Mouse (Mus musculus) fibroblast of lung, adult 2 months (primary cell): Measurements from ENCODE around the gene Srek1ip1.

Experiments used
- DNase-seq: peaks from one replicate; pipeline ENCODE4 v3.0.0-alpha.2; 2011; ENCODE audit warnings: low read depth

Gene Srek1ip1

DNA sequence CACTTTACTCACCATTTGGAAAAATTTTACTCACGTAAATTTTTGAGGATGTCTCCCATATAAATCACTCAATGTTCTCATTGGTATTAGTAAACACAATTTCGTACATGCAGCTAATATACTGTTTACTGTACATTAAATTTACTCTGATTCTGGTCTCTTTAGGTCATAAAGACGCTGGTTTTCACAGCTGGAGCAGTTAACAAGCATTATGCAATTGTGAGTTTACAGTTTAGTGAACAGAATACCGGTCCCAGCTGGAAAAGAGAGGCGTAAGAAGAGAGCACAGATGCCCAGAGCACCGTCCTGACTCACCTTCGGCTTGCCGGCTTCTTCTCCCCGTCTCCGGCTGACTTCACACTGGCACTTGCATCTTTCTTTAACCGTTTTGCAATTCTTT lies at the start of gene Srek1ip1:
TSS of gene Srek1ip1 (plus strand) at position 301 of the 400 bp plus-strand sequence.
- DNase-seq: no peak

DNA sequence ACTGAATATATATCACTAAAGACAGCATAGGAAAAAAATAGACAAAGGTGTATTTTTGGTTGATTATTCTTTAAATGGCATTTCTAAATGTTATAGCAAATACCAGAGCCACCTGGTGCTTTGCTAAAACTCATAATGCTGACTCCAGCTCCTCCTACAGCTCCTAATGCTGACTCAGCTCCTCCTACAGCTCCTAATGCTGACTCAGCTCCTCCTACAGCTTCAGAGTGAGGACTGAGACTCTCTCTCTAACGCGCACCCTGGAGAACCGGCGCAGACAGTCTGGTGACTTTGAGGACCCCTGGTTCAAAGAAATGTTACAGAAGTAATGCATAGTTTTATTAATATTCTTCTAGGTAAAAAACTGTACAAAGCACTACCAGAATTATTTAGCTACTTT lies 49.4 kb upstream of the Srek1ip1 start:
- no peak for DNase-seq

DNA sequence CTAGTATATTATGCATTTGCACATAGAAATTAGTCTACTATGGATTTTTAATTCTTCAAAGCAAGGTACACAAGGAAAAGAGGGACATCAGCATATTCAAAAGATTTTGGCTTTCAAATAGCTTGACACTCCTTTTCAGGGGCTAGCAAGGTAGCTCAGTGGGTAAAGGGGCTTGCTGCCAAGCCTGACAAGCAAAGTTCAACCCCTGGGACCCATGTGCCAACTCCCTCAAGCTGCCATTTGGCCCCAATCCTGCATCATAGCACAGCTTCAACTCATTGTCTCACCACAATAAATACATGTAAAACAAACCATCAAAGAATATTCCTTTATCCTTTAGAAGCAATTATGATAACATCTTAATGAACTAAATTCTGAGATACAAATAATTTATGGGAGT lies 45.3 kb upstream of the Srek1ip1 start:
- no peak for DNase-seq

DNA sequence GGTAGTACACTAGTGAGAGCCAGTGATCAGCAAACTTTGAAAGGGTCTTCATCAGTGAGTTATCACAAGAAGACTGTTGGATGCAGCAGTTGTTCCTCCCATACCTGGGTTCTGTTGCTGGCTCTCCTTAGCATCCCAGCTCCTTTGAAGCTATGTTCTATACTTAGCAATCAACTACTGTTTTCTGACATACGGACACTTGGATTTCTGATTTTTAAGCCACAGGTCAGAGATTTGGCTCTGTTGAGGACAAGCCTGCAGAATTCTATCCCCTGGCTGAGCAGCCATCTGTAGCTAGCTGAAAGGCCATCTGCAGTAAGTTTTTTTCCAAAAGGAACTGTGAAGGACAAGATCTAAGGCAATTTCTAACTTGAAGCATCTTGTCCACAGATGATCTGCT lies 32.9 kb upstream of the Srek1ip1 start:
- no peak for DNase-seq

DNA sequence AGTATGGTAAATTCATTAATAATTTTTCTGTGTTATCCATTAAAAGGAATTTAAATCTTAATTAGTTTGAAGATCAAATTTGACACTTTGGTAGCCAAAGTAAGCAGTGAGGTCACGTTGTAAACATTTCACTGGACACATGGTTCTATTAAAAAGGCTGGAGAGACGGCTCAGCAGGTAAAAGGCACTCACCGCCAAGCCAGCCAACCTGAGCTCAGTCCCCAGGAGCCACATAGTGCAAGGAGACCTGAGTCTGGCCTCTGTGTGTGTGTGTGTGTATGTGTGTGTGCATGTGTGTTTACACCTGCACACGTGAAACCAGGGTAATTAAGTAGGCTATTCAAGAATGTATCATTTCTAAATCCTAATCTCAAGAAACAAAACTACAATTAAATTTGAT lies 29.9 kb upstream of the Srek1ip1 start:
- no peak for DNase-seq

DNA sequence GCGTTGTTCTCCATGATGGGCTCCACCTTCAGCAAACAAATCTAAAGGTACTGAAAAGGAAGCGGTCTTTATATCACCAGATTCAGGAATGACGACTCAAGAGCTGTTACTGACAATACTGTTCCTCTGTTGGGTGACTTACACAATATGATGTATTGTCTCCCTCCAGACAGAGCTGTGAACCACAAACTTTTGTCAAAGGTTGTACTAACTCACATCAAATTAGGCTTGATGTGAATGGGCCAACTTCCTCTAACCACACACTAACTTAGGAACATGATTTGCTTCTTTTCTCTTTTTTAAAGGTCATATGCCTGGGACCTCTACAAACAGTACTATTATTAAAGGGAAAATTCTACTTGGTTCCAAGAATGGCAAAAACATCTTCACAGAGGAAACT lies 29.1 kb upstream of the Srek1ip1 start:
- peak; percentile 12 for DNase-seq

DNA sequence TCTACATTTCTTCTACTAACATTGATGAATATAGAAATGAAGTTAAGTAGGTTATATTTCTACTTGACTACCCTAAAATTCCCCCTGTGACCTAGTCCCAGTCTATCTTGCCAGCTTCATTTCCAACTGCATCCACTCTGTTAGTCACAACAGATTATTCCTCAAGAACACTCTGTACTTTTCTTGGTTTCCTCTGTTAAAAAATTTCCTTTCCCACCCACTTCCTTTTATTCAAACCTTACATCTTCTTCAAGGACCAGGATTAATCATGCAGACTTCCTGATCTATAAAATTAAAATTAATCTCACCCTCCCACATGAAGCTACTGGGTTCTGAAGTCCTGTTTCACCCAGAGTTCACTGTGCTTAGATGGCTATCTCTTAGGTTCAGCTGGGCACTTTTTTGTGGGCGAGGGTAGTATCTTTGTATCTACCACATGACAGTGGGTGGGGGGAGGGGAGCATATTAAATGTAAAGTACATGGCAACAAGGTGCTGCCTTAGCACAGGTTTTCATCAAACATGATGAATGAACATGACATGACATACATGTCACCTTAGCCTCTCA lies 13.1 kb upstream of the Srek1ip1 start:
- no peak for DNase-seq

DNA sequence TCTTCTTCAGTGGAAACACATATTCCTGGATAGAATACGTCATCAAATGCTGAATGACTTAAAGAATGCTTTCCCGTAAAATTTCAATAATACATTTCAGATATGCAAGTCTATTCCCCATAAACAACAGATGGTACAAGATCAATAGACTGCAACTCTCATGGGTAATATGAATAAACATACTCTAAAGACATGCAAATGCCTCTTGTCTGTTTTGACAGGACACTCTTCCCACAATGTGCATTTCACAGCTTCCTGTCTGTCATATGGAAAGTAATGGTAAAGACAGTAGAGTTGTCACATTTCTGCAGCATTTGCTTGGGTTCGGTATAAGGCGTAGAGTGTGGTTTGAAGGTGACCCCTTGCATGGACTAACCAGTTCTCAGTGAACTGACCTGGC lies 5.0 kb upstream of the Srek1ip1 start:
- no peak for DNase-seq

DNA sequence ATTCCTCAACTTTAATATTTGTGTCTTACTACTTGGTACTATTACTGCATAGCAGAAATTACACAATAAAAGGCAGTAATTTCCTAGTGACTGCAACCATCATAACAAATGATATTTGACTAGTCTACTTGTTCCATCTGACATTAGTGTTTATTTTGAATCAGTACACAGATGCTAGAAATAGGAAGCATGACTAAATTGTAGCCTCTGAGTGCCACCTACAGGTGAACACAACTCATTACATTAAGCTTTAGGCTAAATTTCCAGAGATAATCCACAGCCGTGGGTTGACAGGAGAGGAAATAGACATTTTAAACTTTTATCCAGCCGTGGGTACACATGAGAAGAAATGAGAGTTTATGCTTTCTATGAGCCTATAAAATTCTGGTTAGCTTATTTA lies 2.6 kb upstream of the Srek1ip1 start:
- DNase-seq: peak; percentile 23

DNA sequence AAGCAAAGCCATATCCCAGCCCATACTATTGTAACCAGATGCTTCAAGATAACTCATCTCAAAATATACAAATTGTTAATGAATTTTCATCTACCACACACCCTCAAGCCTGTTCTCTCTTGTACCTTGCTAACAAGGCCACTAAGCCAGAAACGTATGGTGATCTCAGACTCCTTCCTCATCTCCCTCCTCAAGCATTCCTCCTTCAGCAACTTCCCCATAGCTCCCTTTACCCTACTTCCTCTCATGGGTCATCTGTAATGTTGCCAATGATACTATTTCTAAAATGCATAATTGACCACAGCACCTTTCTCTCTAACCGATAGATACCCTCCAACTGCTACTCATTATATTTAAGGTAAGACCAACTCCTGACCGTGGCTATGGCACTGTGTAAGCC lies 2.1 kb downstream of the Srek1ip1 start:
- no peak for DNase-seq

DNA sequence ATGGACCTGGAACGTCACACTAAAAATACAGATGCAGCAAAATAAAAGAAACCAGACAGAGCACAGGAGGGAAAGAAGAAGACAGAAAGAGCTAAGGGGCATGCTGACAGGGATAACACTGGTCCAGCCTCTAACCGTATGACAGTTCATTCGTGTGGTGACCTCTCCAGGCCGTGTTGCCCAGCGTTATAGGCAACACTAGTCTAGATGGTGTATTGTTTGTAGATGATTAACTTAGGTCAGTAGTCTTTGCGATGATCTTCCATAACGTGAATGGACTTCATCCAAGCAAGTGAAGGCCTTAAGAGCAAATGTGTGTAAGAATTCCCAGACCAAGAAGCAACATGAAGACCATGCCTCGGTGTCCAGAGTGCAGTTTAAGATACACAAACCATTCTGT lies 6.8 kb downstream of the Srek1ip1 start:
- DNase-seq: no peak

DNA sequence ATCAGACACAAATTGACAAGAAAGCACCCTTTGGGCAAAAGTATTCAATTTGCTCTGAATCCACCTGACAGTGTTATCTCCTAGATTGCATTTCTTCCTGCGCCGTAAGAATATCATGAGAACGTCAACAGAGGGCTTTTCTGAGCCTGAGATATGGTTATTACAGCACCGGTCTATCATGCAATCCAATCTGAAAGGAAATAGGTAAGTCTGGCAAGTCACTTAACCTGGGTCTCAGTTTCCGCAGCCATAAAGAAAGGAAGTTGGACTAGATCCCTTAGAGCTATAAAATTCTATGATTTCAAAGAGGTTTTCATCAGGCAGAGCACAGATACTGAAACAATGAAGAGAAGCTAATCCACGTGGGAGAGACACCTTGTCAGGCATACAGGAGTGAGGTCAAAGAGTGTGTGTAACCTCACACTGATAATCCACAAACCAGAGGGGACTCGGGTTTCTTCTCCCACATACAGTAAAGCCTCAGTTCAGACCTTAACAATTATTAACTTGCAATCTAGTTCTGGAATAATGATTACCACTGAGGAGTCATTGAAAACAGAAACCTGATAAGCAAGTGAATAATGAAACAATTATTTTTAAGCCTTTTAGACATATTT lies 7.4 kb downstream of the Srek1ip1 start:
- DNase-seq: no peak

DNA sequence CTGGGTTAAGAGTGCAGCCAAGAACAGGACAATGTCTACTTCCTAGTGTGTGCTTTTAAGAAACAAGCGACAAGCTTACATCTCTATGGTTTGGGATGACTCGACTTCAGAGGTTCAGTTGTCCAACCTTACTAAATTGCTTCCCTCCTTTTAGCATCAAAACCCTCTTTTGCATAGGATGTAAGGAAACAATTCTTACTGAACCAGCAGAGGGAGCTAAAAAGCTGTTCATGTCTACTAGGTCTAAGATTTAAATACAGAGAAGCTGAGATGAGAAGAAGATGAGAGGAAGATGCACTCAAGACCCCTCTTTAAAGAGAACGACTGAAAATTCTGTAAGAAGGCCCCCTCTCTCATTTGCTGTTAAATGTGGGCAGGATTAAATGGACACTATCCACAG lies 13.4 kb downstream of the Srek1ip1 start:
- DNase-seq: no peak

DNA sequence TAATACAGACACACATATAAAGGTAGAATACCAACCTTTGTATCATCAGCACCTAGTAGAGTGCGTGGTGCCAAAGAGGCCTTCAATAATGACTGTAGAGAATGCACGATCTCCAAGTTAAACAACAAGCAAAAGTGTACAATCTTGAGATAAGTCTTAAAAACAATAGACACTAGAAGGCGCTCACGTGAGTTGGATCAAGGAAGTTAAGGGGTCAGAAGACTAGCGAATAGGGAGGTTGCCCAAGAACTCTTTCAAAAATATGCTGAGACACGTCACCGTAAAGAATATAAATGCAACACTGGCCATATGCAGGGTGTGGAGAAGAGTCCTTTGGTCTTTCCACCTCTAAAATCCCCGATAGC lies 24.0 kb downstream of the Srek1ip1 start:
- DNase-seq: no peak

DNA sequence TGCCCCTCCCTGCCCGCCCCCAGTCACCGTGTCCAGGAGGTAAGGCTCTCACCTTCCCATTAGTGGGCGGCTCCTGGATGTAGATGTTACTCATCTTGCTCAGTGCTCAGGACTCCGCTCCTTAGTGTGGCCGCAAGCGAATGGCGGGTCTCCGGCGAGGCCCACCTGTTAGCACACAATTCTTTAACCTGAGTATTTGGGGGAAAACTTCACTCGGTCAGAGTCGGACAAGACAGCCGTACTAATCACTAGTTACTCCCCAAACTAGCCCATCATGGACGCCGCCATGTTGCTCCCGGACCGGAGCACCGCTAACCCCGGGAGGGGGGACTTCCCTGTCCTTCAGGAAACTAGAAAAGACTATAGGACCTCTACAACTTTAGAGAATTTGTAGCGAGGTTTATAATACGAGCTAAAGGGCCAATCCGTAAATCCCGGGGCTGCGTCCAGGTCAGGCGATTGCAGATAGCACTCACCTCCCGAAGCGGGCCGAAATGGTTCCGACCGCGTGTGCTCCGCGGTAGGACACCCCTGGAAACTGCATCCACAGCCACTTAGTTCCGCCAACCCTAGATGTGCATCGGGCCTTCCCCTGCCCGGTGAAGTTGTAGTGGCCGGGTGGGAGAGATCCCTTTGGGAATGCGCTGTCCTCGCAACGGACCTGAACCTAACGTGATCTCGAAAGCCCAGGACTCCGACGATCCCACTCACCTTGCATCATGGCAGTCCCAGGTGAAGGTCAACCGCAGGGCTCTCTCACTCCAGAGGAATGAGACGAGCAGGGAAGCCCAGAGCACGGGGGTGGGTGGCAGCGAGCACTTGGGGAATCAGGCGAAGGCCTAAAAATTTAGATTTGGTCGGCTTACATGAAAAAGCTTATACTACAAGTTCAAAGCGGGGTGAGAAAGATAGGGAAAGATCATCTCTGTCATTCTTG lies 24.6 kb downstream of the Srek1ip1 start, which contains the start of gene Cwc27:
TSS of gene Cwc27 (minus strand) at position 508 of the 937 bp plus-strand sequence.
- peak; percentile 53 for DNase-seq

DNA sequence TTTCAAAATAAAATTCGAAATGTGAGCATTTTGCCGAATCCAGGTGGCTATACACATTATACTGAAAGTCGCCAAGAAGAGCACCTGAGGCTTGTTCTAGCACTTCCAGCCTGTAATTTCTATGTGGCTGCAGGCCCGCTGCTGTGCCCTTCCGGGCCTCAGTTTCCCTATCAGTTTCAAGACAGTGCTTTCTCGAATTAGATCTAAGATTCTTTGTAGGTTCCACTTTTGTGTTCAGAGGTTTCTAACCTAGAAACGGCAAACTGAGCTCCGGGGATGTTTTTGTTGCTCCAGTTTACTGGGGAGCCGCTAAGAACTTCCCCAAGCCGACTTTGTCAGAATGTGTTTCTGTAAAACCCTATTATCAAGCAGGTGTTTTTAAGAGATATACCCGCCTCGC lies 25.4 kb downstream of the Srek1ip1 start:
- DNase-seq: no peak

DNA sequence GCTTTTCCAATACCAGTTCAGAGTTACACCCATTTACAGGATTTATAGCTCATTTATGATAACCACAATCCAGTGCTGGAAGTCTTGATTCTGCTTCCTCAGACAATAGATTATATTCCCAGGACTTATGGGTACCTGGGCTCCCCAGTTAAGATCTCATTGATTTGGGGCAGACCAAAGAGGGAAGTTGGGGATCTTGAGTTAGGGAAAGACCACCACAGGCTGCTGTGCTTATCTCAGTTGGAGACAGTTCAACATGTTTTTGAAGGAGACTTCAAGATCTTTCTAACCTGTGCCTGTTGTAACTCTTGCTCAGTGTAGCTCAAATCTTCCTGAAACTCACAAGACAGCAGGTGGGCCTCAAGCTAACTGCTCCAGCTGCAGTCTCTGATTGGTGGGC lies 28.9 kb downstream of the Srek1ip1 start:
- DNase-seq: no peak

DNA sequence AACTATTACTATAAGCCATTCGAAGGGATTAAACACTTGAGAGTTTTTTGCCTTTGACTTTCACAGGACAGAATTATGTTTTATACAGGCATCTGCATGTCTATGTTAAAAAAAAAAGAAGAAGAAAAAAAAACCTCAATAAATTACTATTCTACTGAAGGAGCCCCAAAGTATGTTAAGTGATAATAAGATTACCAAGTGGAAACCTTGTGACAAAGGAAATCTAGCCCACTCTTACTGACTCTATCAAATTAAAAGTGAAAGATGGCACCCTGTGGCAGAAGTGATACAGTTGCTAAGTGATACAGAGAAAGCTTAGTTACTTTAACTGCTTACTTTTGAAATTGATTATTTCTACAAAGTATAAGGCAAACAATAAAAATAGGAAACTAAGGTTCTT lies 29.6 kb downstream of the Srek1ip1 start:
- no peak for DNase-seq

DNA sequence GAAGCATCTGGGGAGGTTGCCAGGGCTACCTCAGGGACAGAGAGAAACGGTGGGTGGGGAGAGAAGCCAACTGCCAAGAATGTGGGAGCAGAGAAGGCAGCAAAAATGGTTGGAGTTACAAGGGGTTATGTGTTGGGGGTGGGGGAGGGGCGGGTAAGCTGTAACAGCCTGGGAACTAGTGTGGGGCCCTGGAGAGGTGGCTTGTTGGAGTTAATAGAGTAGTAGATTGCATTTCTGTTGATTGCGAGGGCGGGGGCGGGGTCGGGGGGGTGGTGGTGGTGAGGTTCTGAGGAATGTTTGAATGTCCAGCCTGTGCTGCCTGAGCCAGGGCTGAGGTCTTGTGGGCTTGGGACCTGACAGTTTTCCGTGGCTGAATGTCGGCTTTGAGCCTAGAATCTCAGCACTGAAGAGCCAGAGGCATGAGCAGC lies 30.1 kb downstream of the Srek1ip1 start:
- peak; percentile 24 for DNase-seq

DNA sequence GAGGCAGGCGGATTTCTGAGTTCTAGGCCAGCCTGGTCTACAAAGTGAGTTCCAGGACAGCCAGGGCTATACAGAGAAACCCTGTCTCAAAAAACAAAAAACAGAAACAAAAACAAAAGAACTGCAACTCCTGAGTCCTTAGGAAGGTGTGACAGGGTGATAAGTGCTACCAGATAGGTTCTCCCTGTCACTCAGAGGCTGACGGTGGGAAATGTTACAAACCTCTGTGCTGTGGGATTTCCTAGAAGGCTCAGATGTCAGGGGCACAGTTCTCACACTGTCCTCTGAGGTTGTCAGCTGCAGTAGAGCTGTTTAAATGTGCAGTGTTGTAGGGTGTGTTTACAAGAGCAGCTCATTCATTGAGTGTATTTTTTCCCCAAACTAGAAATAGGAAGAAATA lies 33.2 kb downstream of the Srek1ip1 start:
- DNase-seq: no peak

DNA sequence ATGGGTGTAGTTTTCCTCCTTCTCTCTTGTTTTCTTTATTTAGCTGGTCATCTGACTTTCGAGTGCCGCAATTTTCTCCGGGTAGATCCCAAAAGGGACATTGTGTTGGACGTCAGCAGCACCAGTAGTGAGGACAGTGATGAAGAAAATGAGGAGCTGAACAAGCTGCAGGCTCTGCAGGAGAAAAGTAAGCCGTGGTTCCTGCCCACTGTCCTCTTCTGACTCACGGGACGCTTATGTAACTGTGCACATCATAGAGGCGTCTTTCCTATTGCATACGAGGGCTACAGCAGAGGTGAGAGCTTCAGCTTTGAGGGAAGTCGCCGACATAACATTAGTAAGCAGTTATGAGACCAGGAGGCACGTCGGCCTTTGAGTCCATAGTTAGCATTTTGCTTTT lies 40.5 kb downstream of the Srek1ip1 start:
- no peak for DNase-seq

DNA sequence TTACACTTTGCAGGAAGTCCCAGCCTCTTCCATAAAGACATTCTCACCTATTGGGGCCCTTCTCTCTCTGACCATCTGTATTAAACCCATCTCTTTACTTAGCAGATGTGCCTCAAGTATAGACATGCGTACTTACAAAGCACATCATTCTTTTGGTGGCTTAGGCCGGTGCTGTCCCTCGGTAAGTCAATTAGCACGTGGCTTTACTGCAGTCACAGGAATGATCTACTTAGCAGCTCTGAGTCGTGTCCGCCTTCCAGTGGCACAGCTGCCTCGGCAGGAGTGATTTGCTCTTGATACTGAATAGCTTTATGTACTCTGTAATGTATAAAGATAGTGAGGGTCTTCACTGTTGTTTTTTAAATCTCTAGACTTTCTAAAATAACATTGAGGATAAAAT lies 45.3 kb downstream of the Srek1ip1 start:
- no peak for DNase-seq

DNA sequence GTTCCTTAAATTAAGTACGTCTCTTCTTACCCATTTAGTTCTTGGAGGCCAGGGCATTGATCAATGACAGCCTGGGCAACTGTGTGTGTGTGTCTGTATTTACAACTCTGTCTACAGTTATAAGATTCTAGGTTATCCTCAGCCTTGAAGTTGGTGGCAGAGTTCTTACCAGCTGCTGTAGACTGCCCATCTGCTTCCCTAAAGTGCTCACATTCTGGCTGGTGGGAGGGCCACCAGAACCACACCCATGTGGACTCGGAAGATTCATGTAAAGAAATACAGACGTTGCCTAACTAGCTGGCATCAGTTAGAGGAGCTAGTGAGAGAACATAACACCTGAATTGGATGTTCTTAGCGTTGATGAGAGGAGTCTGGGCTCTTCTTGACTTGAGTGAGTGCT lies 49.7 kb downstream of the Srek1ip1 start:
- DNase-seq: no peak
